Mouse (Mus musculus) MEL (cell line): ENCODE results near the gene Rad9b. TPM values are rescaled to one million over a fixed set of nuclear protein-coding genes. Genes with fewer than 3 reads are reported as not detected.

ENCODE experiments used
- DNase-seq: peaks from one replicate; pipeline ENCODE4 v3.0.0; 2011; ENCODE audit warnings: low read depth, low spot score
- H3K27ac ChIP-seq: 2 replicates; pipeline ENCODE4 v1.5.1; 2012; ENCODE audit warnings: low read depth, mild to moderate bottlenecking, control low read depth, low read length, moderate library complexity; ENCODE audit not compliant: control insufficient read depth
- H3K27me3 ChIP-seq, 2 experiments: fragments of 150-350 bp in 1 of 2; sonication (generic) in 1 of 2; 2 replicates each; pipeline ENCODE4 v1.6.1; 2012; ENCODE audit warnings: low read length in 2 of 2, mild to moderate bottlenecking in 2 of 2, improper control_type of control experiment in 1 of 2, moderate library complexity in 1 of 2; ENCODE audit not compliant: insufficient read depth in 2 of 2, control insufficient read depth in 1 of 2
- H3K36me3 ChIP-seq, 2 experiments: 2 replicates each; pipeline ENCODE4 v1.6.1; 2012 to 2014; ENCODE audit warnings: low read length in 2 of 2, improper control_type of control experiment in 1 of 2, inconsistent platforms in 1 of 2, mild to moderate bottlenecking in 1 of 2; ENCODE audit not compliant: insufficient read depth in 2 of 2, control insufficient read depth in 1 of 2
- H3K4me1 ChIP-seq, 2 experiments: fragments of 150-350 bp in 1 of 2; sonication (generic) in 1 of 2; 2 replicates each; pipeline ENCODE4 v1.6.1; 2012; ENCODE audit warnings: low read length in 2 of 2, improper control_type of control experiment in 1 of 2, mild to moderate bottlenecking in 1 of 2; ENCODE audit not compliant: insufficient read depth in 2 of 2, control insufficient read depth in 1 of 2
- H3K4me3 ChIP-seq, 2 experiments: fragments of 150-350 bp in 1 of 2; sonication (generic) in 1 of 2; 2 replicates each; pipeline ENCODE4 v1.5.1; 2012; ENCODE audit warnings: low read depth in 2 of 2, low read length in 2 of 2, mild to moderate bottlenecking in 2 of 2, moderate library complexity in 2 of 2, control low read depth in 1 of 2, improper control_type of control experiment in 1 of 2; ENCODE audit not compliant: control insufficient read depth in 1 of 2, insufficient read depth in 1 of 2
- H3K79me2 ChIP-seq: 2 replicates; pipeline ENCODE4 v1.6.1; 2012; ENCODE audit warnings: mild to moderate bottlenecking, low read length, moderate library complexity; ENCODE audit not compliant: control insufficient read depth, poor library complexity, insufficient read depth
- H3K9ac ChIP-seq: 2 replicates; pipeline ENCODE4 v1.6.1; 2012; ENCODE audit warnings: low read depth, mild to moderate bottlenecking, control low read depth, low read length, moderate library complexity; ENCODE audit not compliant: control insufficient read depth, poor library complexity, severe bottlenecking
- H3K9me3 ChIP-seq: fragments of 150-350 bp; sonication (generic); replicated peaks from 2 replicates; pipeline ENCODE4 v1.6.1; 2012; ENCODE audit warnings: mild to moderate bottlenecking, low read length, improper control_type of control experiment, moderate library complexity; ENCODE audit not compliant: insufficient read depth
- CHD1 ChIP-seq: IDR thresholded peaks from 2 replicates; pipeline ENCODE4 v1.6.1; 2012; ENCODE audit warnings: low read depth, mild to moderate bottlenecking, inconsistent platforms, low read length, improper control_type of control experiment
- CHD2 ChIP-seq: IDR thresholded peaks from 2 replicates; pipeline ENCODE4 v1.6.1; 2011; ENCODE audit warnings: low read length, improper control_type of control experiment
- CTCF ChIP-seq, 3 experiments: IDR thresholded peaks in 2 of 3; conservative IDR thresholded peaks in 1 of 3; 2 replicates each; pipeline ENCODE4 v1.5.1; 2011 to 2012; ENCODE audit warnings: low read length in 3 of 3, low read depth in 2 of 3, mild to moderate bottlenecking in 2 of 3, improper control_type of control experiment in 1 of 3, inconsistent platforms in 1 of 3, mixed read lengths in 1 of 3, moderate library complexity in 1 of 3; ENCODE audit not compliant: control insufficient read depth in 1 of 3, insufficient read depth in 1 of 3, poor library complexity in 1 of 3, severe bottlenecking in 1 of 3
- E2F4 ChIP-seq: IDR thresholded peaks from 2 replicates; pipeline ENCODE4 v1.6.1; 2011; ENCODE audit warnings: low read depth, low read length, improper control_type of control experiment, borderline replicate concordance
- ELF1 ChIP-seq: IDR thresholded peaks from 2 replicates; pipeline ENCODE4 v1.6.1; 2014; ENCODE audit warnings: low read depth, mild to moderate bottlenecking, inconsistent platforms, low read length, improper control_type of control experiment, moderate library complexity
- EP300 ChIP-seq, 2 experiments: IDR thresholded peaks; 2 replicates each; pipeline ENCODE4 v1.6.1; 2011; ENCODE audit warnings: improper control_type of control experiment in 2 of 2, low read length in 2 of 2, low read depth in 1 of 2, mild to moderate bottlenecking in 1 of 2
- GATA1 ChIP-seq: IDR thresholded peaks from 2 replicates; pipeline ENCODE4 v1.6.1; 2011; ENCODE audit warnings: low read depth, low read length, improper control_type of control experiment
- HCFC1 ChIP-seq: IDR thresholded peaks from 2 replicates; pipeline ENCODE4 v1.6.1; 2012; ENCODE audit warnings: low read depth, mild to moderate bottlenecking, inconsistent platforms, low read length, improper control_type of control experiment, moderate library complexity
- JUND ChIP-seq: IDR thresholded peaks from 2 replicates; pipeline ENCODE4 v1.6.1; 2011; ENCODE audit warnings: low read depth, mild to moderate bottlenecking, improper control_type of control experiment, low read length
- MAX ChIP-seq: IDR thresholded peaks from 2 replicates; pipeline ENCODE4 v1.6.1; 2011; ENCODE audit warnings: low read length, improper control_type of control experiment
- MAZ ChIP-seq: IDR thresholded peaks from 2 replicates; pipeline ENCODE4 v1.6.1; 2012; ENCODE audit warnings: low read depth, mild to moderate bottlenecking, inconsistent platforms, low read length, improper control_type of control experiment
- MEF2A ChIP-seq: IDR thresholded peaks from 2 replicates; pipeline ENCODE4 v1.6.1; 2014; ENCODE audit warnings: low read depth, mild to moderate bottlenecking, inconsistent platforms, low read length, improper control_type of control experiment; ENCODE audit not compliant: poor library complexity, insufficient replicate concordance, severe bottlenecking; ENCODE audit errors: extremely low read depth
- MXI1 ChIP-seq: IDR thresholded peaks from 2 replicates; pipeline ENCODE4 v1.6.1; 2011; ENCODE audit warnings: mild to moderate bottlenecking, low read depth, low read length, improper control_type of control experiment
- MYC ChIP-seq: IDR thresholded peaks from 2 replicates; pipeline ENCODE4 v1.6.1; 2011; ENCODE audit warnings: low read depth, mild to moderate bottlenecking, low read length, improper control_type of control experiment, moderate library complexity
- POLR2A ChIP-seq, 2 experiments: IDR thresholded peaks; 2 replicates each; pipeline ENCODE4 v1.6.1; 2011 to 2012; ENCODE audit warnings: low read length in 2 of 2, mild to moderate bottlenecking in 2 of 2, control low read depth in 1 of 2, improper control_type of control experiment in 1 of 2, low read depth in 1 of 2, moderate library complexity in 1 of 2; ENCODE audit not compliant: control insufficient read depth in 1 of 2, insufficient read depth in 1 of 2, poor library complexity in 1 of 2
- POLR2AphosphoS2 ChIP-seq: IDR thresholded peaks from 2 replicates; pipeline ENCODE4 v1.6.1; 2011; ENCODE audit warnings: low read length, improper control_type of control experiment
- POLR2AphosphoS5 ChIP-seq: IDR thresholded peaks from 2 replicates; pipeline ENCODE4 v1.6.1; 2012; ENCODE audit warnings: low read depth, borderline replicate concordance, mild to moderate bottlenecking, inconsistent platforms, low read length, moderate library complexity, mixed read lengths
- RCOR1 ChIP-seq: IDR thresholded peaks from 2 replicates; pipeline ENCODE4 v1.6.1; 2012; ENCODE audit warnings: low read depth, mild to moderate bottlenecking, inconsistent platforms, low read length, improper control_type of control experiment
- SIN3A ChIP-seq: IDR thresholded peaks from 2 replicates; pipeline ENCODE4 v1.6.1; 2012; ENCODE audit warnings: low read length, improper control_type of control experiment, inconsistent platforms
- TAL1 ChIP-seq: IDR thresholded peaks from 2 replicates; pipeline ENCODE4 v1.6.1; 2012; ENCODE audit warnings: mild to moderate bottlenecking, inconsistent platforms, low read length, moderate library complexity, mixed read lengths
- TCF12 ChIP-seq: IDR thresholded peaks from 2 replicates; pipeline ENCODE4 v1.6.1; 2014; ENCODE audit warnings: low read depth, mild to moderate bottlenecking, inconsistent platforms, low read length, improper control_type of control experiment, moderate library complexity
- UBTF ChIP-seq: IDR thresholded peaks from 2 replicates; pipeline ENCODE4 v1.6.1; 2012; ENCODE audit warnings: low read depth, mild to moderate bottlenecking, inconsistent platforms, low read length, improper control_type of control experiment, moderate library complexity, borderline replicate concordance; ENCODE audit not compliant: insufficient read depth
- USF1 ChIP-seq: IDR thresholded peaks from 2 replicates; pipeline ENCODE4 v1.6.1; 2014; ENCODE audit warnings: low read depth, mild to moderate bottlenecking, inconsistent platforms, low read length, improper control_type of control experiment, moderate library complexity
- USF2 ChIP-seq, 2 experiments: IDR thresholded peaks; 2 replicates each; pipeline ENCODE4 v1.6.1; 2011 to 2012; ENCODE audit warnings: improper control_type of control experiment in 2 of 2, low read length in 2 of 2, borderline replicate concordance in 1 of 2, inconsistent platforms in 1 of 2, low read depth in 1 of 2, mild to moderate bottlenecking in 1 of 2; ENCODE audit not compliant: insufficient read depth in 1 of 2
- ZKSCAN1 ChIP-seq: IDR thresholded peaks from 2 replicates; pipeline ENCODE4 v1.6.1; 2012; ENCODE audit warnings: low read depth, mild to moderate bottlenecking, inconsistent platforms, low read length, improper control_type of control experiment, moderate library complexity
- ZNF384 ChIP-seq: IDR thresholded peaks from 2 replicates; pipeline ENCODE4 v1.6.1; 2012; ENCODE audit warnings: low read depth, mild to moderate bottlenecking, inconsistent platforms, low read length, improper control_type of control experiment
- polyA plus RNA-seq, 2 experiments: library from polyadenylated mRNA; stranded (reverse) in 1 of 2; unstranded in 1 of 2; fragments of >175 nt in 1 of 2; fragments of >200 nt in 1 of 2; gene quantifications; 2 replicates each; pipeline versions ENCODE4 v1.2.1 to v1.2.4; 2012; ENCODE audit warnings: low replicate concordance in 2 of 2, low read depth in 1 of 2; ENCODE audit not compliant: insufficient read length in 2 of 2, insufficient read depth in 1 of 2, missing spikeins in 1 of 2
- total RNA-seq: library from RNA; depleted of rRNA; stranded (reverse); fragments of 300-350 nt; gene quantifications from 2 replicates; pipeline ENCODE4 v1.2.3, GENCODE M21; 2012

Rad9b gene
- total and polyA plus RNA-seq, 3 experiments: 9.1 to 11.1 TPM; not detected in 1

DNA sequence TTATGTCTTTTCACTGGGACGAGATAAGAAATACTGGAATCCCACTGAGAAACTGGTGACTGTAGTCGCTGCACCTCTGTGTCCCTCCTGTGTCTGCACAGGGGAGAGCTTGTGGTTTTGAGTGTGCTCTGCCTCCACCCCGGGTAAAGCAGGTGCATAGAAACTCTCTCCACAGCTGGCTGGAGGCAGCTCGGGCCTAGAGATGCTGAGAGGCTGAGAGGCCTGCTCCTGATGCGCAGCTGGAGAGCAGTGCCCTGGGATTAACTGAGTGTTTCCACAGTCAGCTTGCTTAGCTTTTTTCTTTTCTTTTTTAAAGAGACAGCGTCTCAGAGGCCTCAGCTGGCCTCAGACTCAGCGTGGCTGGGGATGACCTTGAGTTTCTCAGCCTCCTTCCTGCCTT lies 42.3 kb downstream of the Rad9b start:
- Histone ChIP-seq H3K79me2 (no peaks in the 10 kb centered on the region), H3K36me3 (peaks cover 5 to 6% of the 10 kb centered on the region in 2 experiments; a peak in 3 of 4 replicates), H3K4me1 (peaks cover 0 to 7% of the 10 kb centered on the region in 2 experiments; a peak in 2 of 4 replicates), H3K9ac (no peak overlapping the region), H3K4me3 (no peak overlapping the region), H3K9me3 (no peaks in the 10 kb centered on the region), H3K27me3 (no peaks in the 10 kb centered on the region), H3K27ac (no peak overlapping the region)
- no peak for TF ChIP-seq MXI1
- no peak for TF ChIP-seq ZNF384
- TF ChIP-seq GATA1: no peak
- TF ChIP-seq POLR2AphosphoS2: no peak
- TF ChIP-seq MEF2A: no peak
- no peak for TF ChIP-seq TCF12
- no peak for TF ChIP-seq POLR2A (IDR thresholded peaks at IDR 0.05; ENCODE audit: control insufficient read depth in 1 of 2, insufficient read depth in 1 of 2, low read depth in 1 of 2, low read length in 2 of 2, poor library complexity in 1 of 2)
- no peak for TF ChIP-seq MAZ
- TF ChIP-seq USF1: no peak
- TF ChIP-seq POLR2AphosphoS5: no peak
- no peak for TF ChIP-seq TAL1
- TF ChIP-seq CTCF (IDR thresholded peaks at IDR 0.05 in 2 of 3, conservative IDR thresholded peaks at IDR 0.05 in 1 of 3; ENCODE audit: control insufficient read depth in 1 of 3, insufficient read depth in 1 of 3, low read depth in 2 of 3, low read length in 3 of 3, poor library complexity in 1 of 3, severe bottlenecking in 1 of 3): no peak
- no peak for DNase-seq

DNA sequence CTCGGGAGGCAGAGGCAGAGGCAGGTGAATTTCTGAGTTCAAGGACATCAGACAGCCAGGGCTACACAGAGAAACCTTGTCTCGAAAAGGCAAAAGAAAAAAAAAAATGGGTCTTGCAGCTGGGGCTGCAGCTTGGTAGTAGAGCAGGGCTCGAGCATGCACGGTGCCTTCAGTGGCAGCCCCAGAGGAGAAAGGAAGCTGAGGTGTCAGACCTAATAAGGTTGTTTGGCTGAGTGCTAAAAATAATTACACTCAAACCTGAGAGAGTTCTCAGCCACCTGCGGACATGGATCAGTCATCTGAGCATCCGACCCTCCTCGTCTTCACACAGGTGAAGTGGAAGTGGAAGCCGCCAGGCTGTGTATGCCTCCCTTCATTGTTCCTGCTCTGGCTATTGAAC lies 43.3 kb downstream of the Rad9b start:
- peaks cover under 1% of the 10 kb centered on the region; the same call in 1 of the 2 replicates for H3K79me2 ChIP-seq
- TF ChIP-seq ELF1 (no peak), E2F4 (no peak), SIN3A (no peak), TCF12 (no peak), MAX (no peak), POLR2AphosphoS5 (no peak), CHD2 (no peak), JUND (no peak), USF1 (no peak), RCOR1 (no peak), EP300 (IDR thresholded peaks at IDR 0.05; ENCODE audit: low read depth in 1 of 2, low read length in 2 of 2) (no peak), MYC (no peak), UBTF (no peak), CHD1 (no peak), USF2 (IDR thresholded peaks at IDR 0.05; ENCODE audit: borderline replicate concordance in 1 of 2, insufficient read depth in 1 of 2, low read depth in 1 of 2, low read length in 2 of 2) (no peak), ZKSCAN1 (no peak), HCFC1 (no peak), ZNF384 (no peak)
- H3K36me3 ChIP-seq: peaks cover 5% of the 10 kb centered on the region in 2 experiments; a peak in 3 of 4 replicates
- H3K4me1 ChIP-seq: peaks cover 0 to 7% of the 10 kb centered on the region in 2 experiments; a peak in 2 of 4 replicates
- H3K27ac ChIP-seq: no peak overlapping the region
- no peak overlapping the region for H3K9ac ChIP-seq
- no peaks in the 10 kb centered on the region for H3K27me3 ChIP-seq
- H3K4me3 ChIP-seq: no peak overlapping the region
- no peak for DNase-seq
- no peaks in the 10 kb centered on the region for H3K9me3 ChIP-seq
